Mouse (Mus musculus) adipocyte (in vitro differentiated cells): Measurements from ENCODE around the gene Ndrg3.
A peak's percentile ranks its signal among the peaks of the same experiment; 100 is the strongest.
"Not testable (repeated sequence)": the region's sequence is repeated elsewhere in the genome, so short reads cannot be mapped to it uniquely, and the experiment has no call there.

Source experiments
- DNase-seq: peaks from one replicate; pipeline ENCODE4 v3.0.0-alpha.2; 2016; ENCODE audit warnings: low spot score

Gene Ndrg3

DNA sequence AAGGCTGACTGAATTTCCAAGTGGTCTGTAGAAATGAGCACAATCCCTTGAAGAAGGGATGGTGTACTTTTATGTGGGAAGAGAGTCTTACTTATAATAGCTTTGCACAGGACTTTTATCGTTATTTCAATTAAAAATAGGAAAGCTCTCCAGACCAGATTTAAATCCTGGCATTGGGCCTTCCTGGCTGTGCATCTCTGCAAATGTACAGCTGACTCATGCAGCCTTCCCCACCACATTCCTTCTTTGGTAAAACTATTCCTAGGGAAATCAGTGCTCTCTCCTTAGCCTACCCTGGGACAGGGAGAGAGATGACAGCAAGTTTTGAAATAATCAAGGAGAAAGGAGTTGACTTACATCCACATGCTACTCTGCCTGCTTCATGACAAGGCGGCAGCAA is 54.1 kb downstream of the Ndrg3 start:
- no peak for DNase-seq

DNA sequence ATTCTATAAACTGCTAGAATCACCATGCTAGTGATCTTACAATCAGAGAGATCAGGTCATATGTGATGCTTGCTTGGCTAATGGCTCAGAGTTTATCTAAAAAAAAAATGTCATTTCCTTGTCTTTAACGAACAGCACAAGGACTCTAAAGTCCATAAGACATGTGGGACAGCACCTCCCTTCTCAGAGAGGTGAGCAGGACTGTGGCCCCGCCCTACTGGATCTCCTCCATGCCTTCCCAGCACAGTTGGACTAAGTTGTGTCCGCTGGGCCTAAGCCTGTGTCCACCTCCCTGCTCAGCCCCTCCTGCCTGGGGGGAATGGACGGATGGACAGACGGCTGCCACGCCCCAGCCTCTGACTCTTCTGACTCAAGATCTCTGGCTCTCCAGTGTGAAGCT is 56.9 kb downstream of the Ndrg3 start:
- DNase-seq = no peak

DNA sequence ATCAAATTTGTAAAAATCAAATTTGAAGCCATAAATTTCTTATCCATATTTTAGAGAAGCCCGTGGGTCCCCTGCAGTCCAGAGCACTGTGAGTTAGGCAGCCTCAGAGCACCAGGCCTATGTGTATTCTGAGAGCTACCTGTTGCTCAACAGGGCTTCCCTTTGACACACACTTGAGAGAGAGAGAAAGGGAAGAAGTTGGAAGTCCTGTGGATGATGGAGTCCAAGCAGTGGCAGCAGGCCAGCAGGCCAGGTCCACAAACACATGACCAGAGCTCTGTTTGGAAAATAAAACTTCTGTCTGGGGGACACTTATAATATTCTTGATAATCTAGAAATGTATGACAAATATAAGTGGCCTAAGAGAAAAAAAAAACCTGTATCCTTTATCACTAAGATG is 58.4 kb downstream of the Ndrg3 start:
- peak; percentile 80 for DNase-seq

DNA sequence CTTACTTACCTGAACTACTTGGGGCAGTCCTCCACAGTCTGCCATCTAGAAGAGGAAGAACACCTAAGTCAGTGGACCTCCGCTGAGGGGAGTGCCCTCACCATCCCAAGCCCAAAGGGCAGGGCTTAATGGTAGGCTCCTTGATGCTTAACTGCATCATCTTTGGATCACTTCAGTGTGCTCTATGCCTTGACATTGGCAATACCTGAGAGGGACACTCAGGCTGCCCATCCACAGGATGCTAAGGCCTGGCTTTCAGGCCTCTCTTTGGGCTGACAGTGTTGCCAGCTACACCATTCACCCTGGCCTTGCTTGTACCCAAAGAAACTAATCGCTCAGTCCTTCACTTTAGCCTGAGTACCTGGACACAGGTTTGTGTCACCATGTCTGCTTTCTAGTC is 60.4 kb downstream of the Ndrg3 start:
- DNase-seq = no peak

DNA sequence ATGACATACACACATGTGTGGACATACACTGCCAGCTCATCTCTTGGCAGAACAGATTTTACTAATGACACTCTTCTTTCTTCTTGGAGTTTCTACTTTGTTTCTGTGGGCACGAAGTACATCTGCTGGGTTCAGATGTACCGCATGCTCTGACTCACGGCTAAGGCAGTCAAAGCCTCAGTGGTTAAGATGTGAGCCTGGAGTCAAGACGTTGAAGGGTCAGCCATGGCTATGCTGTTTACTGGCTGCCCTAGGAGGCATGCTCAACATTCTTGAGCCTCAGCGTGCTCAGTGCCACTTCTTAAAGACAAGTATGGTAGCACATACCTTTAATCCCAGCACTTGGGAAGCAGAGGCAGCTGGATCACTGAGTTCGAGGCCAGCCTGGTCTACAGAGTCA is 61.3 kb downstream of the Ndrg3 start:
- no peak for DNase-seq

DNA sequence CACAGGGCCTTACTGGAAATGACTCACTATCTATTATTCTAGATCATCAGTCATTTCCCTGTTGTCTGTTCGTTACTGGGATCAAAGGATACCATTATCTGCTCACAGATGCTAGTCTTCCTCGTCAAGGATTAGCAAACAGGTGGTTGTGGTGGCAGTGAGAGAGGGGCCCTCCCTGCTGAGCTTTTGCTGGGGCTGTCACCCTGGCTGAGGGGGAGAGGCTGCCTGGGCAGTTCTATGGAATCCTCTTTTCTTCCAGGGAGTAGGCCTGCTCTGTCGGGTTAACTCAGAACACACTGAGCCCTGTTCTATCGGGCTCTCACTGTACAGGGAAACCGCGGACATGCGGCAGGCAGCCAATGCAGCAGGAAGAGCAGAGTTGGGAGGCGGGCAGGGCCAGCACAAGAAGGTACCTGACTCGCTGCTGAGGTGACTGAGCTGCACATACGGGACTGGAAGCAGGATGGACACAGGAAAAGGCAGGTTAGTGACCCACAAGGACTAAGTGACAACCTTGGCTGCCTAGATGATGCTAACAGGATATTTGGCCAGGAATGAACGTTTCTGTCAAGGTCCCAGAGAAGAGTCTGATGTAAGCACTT is 62.2 kb downstream of the Ndrg3 start:
- DNase-seq = no peak

DNA sequence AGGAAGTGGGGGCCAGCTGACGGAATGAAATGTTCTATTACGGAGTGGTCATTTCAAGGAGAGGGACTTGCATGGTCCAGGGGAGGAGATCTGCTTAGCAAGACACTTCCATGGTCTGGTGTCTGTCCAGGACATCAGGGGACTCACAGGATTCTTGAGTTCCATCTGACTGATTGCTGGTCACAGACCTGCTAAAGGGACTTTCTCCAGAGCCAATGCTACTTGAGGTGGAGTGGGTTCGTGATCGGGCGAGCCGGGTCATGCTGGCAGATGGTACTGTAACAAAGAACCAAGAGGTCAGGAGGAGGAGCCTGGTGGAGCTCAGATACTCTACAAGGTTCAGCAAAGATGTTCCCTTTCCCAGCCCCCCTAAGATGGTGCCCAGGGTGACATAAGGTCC is 63.2 kb downstream of the Ndrg3 start:
- no peak for DNase-seq

DNA sequence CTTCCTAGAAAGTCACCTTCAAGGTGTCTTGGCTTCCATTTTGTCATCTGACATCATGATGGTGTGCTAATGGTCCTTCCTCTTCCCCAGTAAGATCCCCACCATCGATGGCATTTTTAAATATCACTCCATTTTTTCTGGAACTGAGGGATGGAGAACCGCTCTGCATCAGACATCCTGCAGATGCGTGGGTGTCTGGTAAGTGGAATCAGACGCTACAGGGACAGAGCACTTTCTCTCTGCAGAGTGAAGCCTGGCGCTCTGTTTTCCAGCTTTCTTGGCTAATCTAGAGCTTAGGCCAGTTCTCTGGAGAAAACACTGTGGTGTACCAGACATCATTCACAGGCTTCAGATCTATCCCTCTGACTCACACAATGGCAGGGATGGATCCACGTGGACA is 64.2 kb downstream of the Ndrg3 start:
- DNase-seq = no peak

DNA sequence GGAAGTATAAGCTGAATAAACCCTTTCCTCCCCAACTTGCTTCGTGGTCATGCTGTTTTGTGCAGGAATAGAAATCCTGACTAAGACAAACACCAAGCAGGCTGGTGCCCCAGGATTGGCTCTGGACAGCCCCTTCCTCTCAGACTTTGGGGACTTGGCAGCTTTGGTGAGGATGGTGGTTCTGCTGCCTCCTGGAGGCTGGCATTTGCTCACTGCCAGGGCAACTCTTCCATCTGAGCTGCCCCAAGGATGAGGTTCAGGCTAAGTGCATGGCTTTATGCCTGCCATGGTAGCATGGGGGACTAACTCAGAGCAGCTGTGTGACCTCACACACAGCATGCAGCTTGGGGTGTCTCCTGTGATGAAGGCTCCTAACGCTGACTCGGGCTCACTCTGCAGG is 66.2 kb downstream of the Ndrg3 start:
- not testable (repeated sequence) for DNase-seq

DNA sequence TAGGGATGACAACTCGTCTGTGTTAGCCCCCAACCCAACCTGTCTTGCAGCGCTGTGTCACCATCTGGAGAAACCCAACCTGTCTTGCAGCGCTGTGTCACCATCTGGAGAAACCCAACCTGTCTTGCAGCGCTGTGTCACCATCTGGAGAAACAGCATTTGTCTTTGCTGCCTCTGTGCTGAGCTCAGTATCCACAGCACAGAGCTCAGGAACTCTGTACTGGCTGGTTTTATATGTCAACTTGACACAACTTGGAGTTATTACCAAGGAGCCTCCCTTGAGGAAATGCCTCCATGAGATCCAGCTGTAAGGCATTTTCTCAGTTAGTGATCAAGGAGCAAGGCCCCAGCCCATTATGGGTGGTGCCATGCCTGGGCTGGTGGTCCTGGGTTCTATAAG is 66.8 kb downstream of the Ndrg3 start:
- not testable (repeated sequence) for DNase-seq

DNA sequence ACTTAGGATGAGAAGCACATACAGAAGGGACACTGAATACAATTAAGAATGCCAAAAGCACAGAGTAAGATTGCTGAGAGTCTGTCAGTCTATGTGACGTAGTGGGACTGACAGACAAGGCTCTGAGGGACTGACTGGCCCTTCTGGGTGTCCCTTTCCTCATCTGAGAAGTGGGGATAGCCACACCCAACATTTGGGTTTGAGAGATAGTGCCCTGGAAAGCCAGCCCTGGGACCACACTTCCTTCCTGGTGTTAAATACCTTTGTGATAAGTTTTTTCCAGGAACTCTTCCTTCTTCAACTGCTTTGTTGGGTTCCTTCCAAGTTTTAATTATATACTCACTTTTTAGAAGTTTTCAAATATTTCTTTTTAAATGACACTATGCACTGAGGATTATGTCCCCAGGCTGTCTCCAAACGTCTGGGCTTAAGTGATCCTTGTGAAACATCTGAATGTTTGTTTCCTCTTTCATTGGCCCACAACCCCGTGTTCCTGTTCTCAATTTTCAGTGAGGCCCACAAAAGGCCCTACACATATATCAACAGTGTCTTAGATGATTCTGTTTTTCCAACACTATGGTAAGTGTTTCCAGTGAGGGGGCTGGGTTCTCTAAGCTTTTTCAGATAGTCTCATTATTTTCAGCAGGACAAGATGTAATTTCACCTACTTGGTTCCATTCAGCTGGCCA is 67.5 kb downstream of the Ndrg3 start:
- peak; percentile 35 for DNase-seq

DNA sequence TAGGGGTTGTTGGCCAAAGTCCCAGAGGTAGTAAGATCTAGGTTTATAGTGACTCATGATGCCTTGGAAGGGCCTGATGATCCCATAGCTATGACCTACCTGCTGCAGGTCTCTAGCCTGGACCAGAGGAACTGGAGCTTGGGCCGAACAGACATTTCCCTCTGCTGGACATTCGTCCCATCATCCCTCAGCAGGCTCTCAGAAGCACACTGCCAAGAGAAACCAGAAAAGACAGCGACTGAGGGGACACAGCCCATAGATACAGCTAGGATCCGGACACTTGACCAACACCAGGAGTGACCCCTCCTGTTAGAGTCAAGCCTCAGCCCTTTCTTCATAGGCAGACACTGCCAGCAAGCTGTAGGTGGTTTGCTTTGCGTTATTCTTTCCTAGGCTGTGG is 68.8 kb downstream of the Ndrg3 start:
- DNase-seq = no peak

DNA sequence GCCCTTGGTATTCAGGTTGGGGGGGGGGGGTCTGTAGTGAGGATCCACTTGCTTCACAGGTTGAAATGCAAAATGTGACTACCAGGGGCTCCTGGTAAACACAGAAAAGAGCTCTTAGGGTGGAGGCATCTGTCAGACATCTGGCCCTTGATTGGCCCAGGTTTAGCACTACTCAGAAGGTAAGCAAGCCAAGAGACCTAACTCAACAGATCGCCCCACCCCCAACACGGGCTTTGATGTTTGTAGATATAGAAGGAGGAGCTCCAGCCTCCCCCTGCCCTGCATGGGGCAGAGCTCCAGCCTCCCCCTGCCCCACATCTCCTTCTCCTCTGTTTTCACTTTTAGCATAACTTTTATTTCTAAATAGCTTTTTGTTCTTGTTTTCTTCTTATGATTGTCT is 72.1 kb downstream of the Ndrg3 start:
- no peak for DNase-seq

DNA sequence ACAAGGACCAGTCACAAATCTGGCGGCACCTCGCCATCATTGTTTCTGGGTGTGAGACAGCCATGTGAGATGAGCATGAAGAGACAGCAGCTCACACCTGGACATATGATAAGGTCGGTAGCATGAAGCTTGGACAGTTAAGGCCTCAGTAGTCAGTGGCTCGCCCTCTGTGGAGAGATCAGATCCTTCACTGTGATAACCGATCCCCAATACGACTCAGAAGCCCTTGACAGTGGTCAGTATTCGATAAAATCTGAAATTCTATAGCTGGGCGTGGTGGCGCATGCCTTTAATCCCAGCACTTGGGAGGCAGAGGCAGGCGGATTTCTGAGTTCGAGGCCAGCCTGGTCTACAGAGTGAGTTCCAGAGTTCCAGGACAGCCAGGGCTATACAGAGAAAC is 72.7 kb downstream of the Ndrg3 start:
- not testable (repeated sequence) for DNase-seq

DNA sequence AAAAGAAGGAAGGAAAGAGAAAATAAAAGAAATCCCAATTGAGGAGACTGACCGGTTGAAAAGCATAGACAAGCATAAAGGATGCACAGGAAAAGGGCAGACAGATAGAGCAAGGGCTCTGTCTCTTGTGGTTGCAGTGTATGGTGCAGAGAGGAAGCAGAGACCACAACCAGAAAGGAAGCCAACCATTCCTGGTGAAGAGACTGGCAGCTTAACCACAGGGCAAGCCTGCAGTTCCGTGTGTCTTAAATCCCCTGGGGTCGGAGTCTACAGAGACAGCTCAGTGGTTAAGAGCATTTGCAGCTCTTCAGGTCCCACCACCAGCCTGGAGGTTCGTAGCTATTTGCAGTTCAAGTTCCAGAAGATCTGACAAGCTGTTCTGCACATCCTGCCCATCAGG is 73.3 kb downstream of the Ndrg3 start:
- DNase-seq = no peak

DNA sequence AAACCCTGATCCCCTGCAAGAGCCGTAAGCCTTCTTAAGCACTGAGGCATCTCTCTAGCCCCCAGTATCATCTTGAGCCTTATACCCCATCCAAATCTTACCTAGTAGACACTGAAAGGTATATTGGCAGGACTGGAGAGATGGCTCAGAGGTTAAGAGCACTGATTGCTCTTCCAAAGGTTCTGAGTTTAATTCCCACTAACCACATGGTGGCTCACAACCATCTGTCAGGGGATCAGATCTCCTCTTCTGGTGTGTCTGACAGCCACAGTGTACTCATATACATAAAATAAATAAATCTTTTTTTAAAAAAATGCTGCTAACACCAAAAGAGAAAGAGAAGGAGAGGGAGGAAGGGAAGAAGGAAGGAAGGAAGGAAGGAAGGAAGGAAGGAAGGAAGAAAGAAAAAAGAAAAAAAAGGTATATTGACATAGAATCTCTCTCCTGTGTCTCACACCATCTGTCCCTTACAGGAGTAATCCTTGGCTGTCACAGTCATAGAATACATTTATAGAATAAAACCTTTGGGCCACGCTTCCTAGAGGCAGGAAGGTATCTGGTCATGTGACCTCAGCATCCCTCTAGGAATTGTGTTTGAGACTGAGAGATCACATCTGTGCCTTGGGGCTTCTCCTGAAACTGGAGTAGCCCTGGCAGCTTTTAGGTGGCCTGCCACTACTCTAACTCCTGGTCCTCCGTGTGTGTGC is 75.3 kb downstream of the Ndrg3 start:
- DNase-seq = no peak

DNA sequence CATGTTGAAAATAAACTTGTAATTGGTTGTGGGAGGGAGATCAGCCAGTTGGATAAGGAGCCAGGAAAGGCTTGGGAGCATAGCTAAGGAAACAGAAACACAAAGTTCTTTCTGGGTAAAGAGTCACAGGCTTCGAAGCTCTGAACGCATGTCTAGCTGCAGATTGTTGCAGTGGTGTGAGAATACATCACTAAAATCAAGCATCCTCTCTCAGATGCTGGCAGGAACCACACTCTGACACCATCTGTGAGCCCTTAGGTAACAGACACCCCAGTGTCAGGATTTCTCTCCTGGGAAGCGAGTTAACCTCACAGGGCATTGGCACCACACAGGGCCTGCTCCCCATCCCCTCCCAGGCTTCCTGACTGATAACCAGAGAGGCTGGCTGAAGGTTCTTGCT is 76.3 kb downstream of the Ndrg3 start:
- DNase-seq = peak; percentile 80

DNA sequence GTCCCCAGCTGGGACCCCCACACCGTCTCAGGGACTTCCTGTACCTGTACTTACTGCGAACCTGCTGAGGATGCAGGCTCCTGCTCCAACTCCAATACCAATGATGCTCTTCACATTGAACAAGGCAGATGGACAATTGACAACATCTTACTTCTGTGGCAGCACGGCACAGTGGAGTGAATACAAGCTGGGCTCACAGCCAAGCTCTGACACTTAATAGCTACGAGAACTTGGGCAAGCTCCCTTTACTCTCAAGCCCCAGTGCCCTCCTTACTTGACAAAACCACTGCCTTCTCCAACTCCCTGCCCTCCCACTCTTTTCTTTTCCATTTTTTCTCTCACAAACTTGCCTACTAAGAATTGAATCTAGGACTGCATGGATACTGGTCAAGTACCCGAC is 78.7 kb downstream of the Ndrg3 start:
- DNase-seq = peak; percentile 90

DNA sequence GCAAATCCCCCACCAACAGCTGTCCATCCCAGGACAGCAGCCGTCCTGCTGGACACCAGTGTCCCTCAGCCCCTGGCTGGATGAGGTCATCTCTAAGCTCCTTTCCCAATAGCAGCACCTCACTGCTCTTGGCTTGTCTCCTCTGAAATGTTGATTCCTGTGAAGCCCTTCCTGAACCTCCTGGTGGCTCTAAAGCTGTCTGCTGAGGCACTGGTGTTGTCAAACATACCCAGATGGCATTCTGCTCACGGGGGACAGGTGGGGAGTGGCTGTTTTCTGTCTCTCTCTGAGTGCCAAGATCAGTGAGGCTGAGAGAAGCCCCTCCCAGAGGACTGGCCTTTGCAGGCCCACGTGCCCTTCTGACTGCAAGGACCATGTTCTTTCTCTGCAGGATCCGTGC is 85.9 kb downstream of the Ndrg3 start:
- DNase-seq = not testable (repeated sequence)

DNA sequence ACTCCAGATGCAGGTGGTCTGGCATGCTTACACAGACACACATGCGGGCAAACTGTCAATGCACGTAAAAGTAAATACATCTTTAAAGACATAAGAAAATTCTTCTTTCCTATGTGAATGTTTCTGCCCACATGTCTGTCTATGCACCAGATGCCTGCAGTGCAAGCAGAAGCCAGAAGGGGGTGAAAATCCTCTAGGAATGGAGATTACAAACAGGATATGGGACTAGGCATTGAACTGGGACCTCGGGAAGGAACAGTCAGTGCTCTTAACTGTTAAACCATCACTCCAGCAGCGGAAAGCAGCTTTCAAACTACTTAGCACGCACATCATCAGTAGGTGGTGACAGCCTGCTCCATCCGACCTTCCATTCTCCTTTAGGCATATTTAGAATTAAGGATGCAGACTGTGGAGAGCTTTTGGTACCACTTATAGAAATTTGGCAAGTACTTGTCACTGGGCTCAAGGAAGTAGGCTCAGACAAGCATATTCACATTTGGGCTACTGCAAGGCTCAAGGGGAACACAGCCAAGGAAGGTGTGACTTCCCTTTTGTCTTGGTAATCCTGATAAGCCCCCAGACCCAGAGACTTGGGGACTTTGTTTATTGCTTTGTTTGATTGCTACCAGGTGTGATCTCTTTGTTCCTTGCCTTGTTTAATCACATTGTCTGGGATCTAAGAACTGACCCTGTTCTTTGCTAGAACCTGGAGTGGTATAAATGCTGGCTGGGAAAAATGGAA is 86.7 kb downstream of the Ndrg3 start:
- DNase-seq = peak; percentile 79

DNA sequence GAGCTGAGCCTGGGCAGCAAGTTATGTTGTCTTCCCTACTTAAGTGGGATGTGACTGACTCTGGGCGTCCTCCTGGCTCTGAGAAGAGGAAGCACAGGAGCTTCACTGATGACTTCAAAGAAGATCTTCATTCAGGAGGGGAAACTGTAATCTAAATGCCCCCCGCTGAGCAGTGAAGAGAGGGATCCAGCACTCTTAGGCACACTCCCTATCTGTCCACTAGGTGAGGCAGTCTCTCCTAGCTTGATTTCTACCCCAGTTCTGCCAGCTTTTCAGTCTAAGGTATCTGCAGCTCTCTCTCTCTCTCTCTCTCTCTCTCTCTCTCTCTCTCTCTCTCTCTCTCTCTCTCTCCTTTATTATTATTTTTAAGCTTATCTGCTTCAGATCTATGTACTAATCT is 88.5 kb downstream of the Ndrg3 start:
- DNase-seq = no peak

DNA sequence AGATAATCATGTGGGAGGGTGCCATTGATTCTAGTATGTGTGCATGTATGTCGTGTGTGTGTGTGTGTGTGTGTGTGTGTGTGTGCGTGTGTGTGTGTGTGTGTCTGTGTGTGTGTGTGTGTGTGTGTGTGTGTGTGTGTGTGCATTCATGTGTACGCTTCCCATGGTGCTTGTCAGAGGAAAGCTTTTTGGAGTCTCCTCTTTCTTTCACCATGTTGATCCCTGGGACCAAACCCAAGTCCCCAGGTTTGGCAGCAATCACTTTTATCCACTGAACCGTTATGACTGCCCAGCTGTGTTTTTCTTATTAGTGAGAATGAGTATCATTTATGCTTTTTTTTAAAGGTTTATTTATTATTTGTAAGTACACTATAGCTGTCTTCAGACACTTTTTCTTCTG is 89.4 kb downstream of the Ndrg3 start:
- not testable (repeated sequence) for DNase-seq

DNA sequence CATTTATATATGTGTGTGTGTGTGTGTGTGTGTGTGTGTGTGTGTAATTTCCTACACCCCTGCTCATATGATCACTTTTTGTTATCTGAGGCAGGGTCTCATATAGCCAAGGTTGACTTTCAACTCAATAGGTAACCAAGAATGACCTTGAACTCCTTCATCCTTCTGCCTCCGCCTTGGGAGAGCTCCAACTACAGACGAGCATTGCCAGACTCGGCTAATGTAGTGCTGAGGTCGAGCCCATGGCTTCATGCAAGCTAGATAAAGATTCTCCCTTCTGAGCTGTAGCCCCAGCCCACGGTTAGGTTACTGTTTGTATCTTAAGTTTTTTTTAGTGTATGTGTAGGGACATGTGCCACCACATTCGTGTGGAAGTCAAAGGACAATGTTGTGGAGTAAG is 90.0 kb downstream of the Ndrg3 start:
- DNase-seq = no peak
